Mouse (Mus musculus) mammary gland, adult 2 months (tissue): ENCODE measurements around the gene Pdss2. TPM values are rescaled to one million over a fixed set of nuclear protein-coding genes. Genes with fewer than 3 reads are reported as not detected.

ENCODE experiments used
- polyA plus RNA-seq: library from polyadenylated mRNA; depleted of rRNA; stranded (reverse); fragments of >200 nt; gene quantifications from 2 replicates; pipeline ENCODE4 v1.2.3, GENCODE M21; 2012; ENCODE audit warnings: low replicate concordance; rRNA removed

The Pdss2 gene
- 11.5 and 13.6 TPM in 2 replicates for polyA plus RNA-seq

GRCm38 (mm10) chr10:43220910-43221625 lies at the start of gene Pdss2:
TSS of gene Pdss2 (plus strand) at chr10:43221486.

GRCm38 (mm10) chr10:43174326-43175155 lies 46.7 kb upstream of the Pdss2 start, which contains the start of the genes Sobp and 9030612E09Rik:
TSS of gene Sobp (minus strand) at chr10:43174530.
TSS of gene 9030612E09Rik (plus strand) at chr10:43174704.

GRCm38 (mm10) chr10:43478751-43479435 lies 257.6 kb downstream of the Pdss2 start, which contains the start of gene Bend3:
TSS of gene Bend3 (plus strand) at chr10:43478831.

Other genes with a start within 250 kb of the Pdss2 start
- gene Sobp, start 47.0 kb upstream of the Pdss2 start, polyA plus RNA-seq: 0.91 and 1.2 TPM in 2 replicates
- 0.19 and 0.86 TPM in 2 replicates for gene 9030612E09Rik, start 46.8 kb upstream of the Pdss2 start, polyA plus RNA-seq